Mouse (Mus musculus): ENCODE measurements around the gene Hspa2.
"Not testable (repeated sequence)": the region's sequence is repeated elsewhere in the genome, so short reads cannot be mapped to it uniquely, and the experiment has no call there.

Hspa2 gene

DNA sequence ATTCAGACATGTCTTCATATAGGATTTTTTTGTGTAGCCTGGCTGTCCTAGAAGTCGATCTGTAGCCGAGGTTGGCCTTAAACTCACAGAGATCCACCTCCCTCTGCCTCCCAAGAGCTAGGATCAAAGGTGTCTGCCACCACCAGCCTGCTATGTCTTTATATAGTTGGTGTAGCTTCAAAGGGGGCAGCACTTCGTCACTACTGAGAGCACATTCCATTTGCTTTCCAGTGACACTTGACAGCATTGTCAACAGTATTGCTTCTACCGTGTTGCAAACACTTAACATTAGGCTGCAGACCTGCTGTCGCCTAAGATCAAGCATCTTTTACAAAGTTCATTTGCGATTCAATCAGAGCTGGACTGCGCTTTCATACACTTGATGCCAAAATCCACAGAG lies 30.1 kb downstream of the Hspa2 start:
- no peak for DNase-seq (ENCODE audit: low spot score)

GRCm38 (mm10) chr12:76435084-76435483 lies 31.1 kb downstream of the Hspa2 start:
- DNase-seq (ENCODE audit: low spot score), result no peak

DNA sequence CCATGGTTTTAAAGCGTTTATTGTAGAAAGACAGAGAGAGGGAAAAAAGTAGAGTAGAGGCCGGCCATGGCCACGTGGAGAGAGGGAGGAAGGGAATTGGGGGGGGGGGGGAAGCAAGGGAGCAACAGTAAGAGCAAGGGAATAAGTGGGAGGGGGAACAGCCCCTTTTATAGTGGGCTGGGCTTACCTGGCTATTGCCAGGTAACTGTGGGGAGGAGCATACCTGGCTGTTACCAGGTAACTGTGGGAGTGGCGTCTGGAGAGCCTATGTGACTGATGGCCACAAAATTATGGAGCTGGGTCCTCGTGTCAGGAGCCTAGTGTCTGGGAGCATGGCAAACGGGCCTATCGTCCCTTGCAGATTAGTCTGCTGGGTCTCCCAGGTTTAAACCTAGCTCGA lies 31.6 kb downstream of the Hspa2 start:
- DNase-seq (ENCODE audit: low spot score), result no peak

- not testable (repeated sequence) for DNase-seq (ENCODE audit: low spot score)
These were observed 39.5 kb downstream of the Hspa2 start for GRCm38 (mm10) chr12:76443488-76443887.

- no peak for DNase-seq (ENCODE audit: low spot score)
These were observed 40.4 kb downstream of the Hspa2 start for GRCm38 (mm10) chr12:76444359-76444772.

- DNase-seq (ENCODE audit: low spot score), result no peak
These were observed 40.9 kb downstream of the Hspa2 start for GRCm38 (mm10) chr12:76444862-76445261.

DNA sequence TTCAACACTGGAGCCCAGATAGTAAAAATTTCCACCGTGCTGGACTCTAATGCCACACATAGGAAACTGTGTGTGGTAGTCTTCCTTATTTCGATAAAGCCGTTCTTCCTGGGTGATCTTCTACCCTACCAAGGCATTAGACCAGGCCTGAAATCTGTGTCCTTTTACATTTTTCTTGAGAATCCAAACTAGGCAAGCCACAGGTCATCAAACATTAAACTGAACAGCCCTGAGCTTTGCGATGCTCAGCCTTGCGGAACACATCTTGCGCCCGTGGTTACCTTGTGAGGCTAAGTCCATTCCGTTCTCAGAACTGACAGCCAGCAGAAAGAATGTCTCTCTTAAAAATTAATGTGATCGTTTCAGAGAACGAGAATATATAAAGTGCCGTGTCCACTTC lies 42.2 kb downstream of the Hspa2 start:
- DNase-seq (ENCODE audit: low spot score), result no peak

DNA sequence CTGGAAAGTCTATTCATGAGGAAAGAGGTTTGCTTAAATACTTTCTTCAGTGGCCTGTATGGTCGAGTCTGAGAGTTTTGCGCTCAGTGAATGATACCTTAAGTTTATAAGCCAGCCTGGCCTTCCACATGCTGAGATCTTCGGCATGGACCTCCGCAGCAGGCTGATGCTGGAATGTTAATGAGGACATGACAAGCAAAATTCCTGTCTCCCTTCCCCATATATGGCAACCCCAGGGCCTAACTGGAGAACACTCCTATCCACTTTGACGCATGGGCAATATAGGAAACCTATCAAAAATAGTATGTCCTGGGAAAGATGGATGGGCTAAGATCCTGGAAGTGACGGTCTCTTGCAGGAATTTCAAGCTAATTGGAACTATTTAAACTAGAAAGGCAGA lies 44.2 kb downstream of the Hspa2 start:
- DNase-seq (ENCODE audit: low spot score), result no peak

GRCm38 (mm10) chr12:76452203-76452602 lies 48.2 kb downstream of the Hspa2 start:
- no peak for DNase-seq (ENCODE audit: low spot score)
